Mouse (Mus musculus) liver, postnatal 0 days (tissue): ENCODE measurements around the gene Izumo1r.

ENCODE experiments used
- CTCF ChIP-seq: sonication (generic); IDR thresholded peaks from 2 replicates; pipeline ENCODE4 v1.5.1; 2016; ENCODE audit warnings: antibody characterized with exemption, low read depth
- EP300 ChIP-seq: IDR thresholded peaks from 2 replicates; pipeline ENCODE4 v1.6.1; 2016; ENCODE audit warnings: antibody characterized with exemption, low read depth, mild to moderate bottlenecking

- TF ChIP-seq EP300, result no peak
- TF ChIP-seq CTCF, result no peak
These were observed 33.6 kb upstream of the Izumo1r start for GRCm38 (mm10) chr9:14937308-14937707.
